Mouse (Mus musculus) left cerebral cortex, adult 6 months (tissue): Measurements from ENCODE around the gene Dyx1c1. TPM values are rescaled to one million over a fixed set of nuclear protein-coding genes. Genes with fewer than 3 reads are reported as not detected.

ENCODE experiments used
- long read RNA-seq, 2 experiments: library from polyadenylated mRNA; unstranded; transcript quantifications; one replicate each; pipeline ENCODE4 v2.0.0; 2019 to 2020
- polyA plus RNA-seq: library from polyadenylated mRNA; unstranded; fragments of <200 nt; fragmentation: Nextera tagmentation; gene quantifications from 2 replicates; pipeline ENCODE4 v1.2.3, GENCODE M21; 2021

Dyx1c1 gene
- 1.3 and 1.6 TPM in 2 replicates for polyA plus RNA-seq
- long read RNA-seq, experiment 1, partial matches to known transcripts: 0 of 4 reads
- long read RNA-seq, experiment 1, other reads (novel, unspliced or antisense): 1 of 4 reads
- long read RNA-seq, experiment 2, partial matches to known transcripts: 2 of 2 reads
- long read RNA-seq, experiment 2, other reads (novel, unspliced or antisense): 0 of 2 reads

GRCm38 (mm10) chr9:72958521-72959450 is at the start of gene Dyx1c1, which contains the start of gene Gm44503:
Gene Dyx1c1, plus strand, starts transcription at chr9:72958785.
Gene Gm44503, plus strand, starts transcription at chr9:72958852.

GRCm38 (mm10) chr9:72925021-72925934 is 33.3 kb upstream of the Dyx1c1 start, which contains the start of gene Pygo1:
Gene Pygo1, plus strand, starts transcription at chr9:72925645.

GRCm38 (mm10) chr9:72985250-72986220 is 26.9 kb downstream of the Dyx1c1 start, which contains the start of the genes Ccpg1os and Ccpg1:
Gene Ccpg1os, minus strand, starts transcription at chr9:72985382.
Gene Ccpg1, plus strand, starts transcription at chr9:72985429.

Other genes with a start within 250 kb of the Dyx1c1 start
- 0.34 and 0.50 TPM in 2 replicates for gene Prtg, start 151.9 kb upstream of the Dyx1c1 start, polyA plus RNA-seq
- gene Pygo1, start 33.1 kb upstream of the Dyx1c1 start, polyA plus RNA-seq: 2.8 and 3.4 TPM in 2 replicates
- gene Gm44503, start 67 bp downstream of the Dyx1c1 start, polyA plus RNA-seq: not detected in 2 replicates
- 20.7 and 26.3 TPM in 2 replicates for gene Ccpg1os, start 26.6 kb downstream of the Dyx1c1 start, polyA plus RNA-seq
- 43.9 and 47.6 TPM in 2 replicates for gene Ccpg1, start 26.6 kb downstream of the Dyx1c1 start, polyA plus RNA-seq
- 6.7 and 8.8 TPM in 2 replicates for gene Pigb, start 81.6 kb downstream of the Dyx1c1 start, polyA plus RNA-seq
- 0.89 and 0.94 TPM in 2 replicates for gene Rab27a, start 86.1 kb downstream of the Dyx1c1 start, polyA plus RNA-seq
- not detected in 2 replicates for gene Khdc3, start 143.1 kb downstream of the Dyx1c1 start, polyA plus RNA-seq
- gene Gm20509, start 143.7 kb downstream of the Dyx1c1 start, polyA plus RNA-seq: not detected in 2 replicates
- 66.4 and 73.2 TPM in 2 replicates for gene Rsl24d1, start 154.6 kb downstream of the Dyx1c1 start, polyA plus RNA-seq